Mouse (Mus musculus): ENCODE results near the gene Fut9. TPM values are rescaled to one million over a fixed set of nuclear protein-coding genes. Genes with fewer than 3 reads are reported as not detected.

Fut9 gene
- total RNA-seq, 2 experiments from 2014 or later = not detected

- DNase-seq = no peak
- intact Hi-C loops (cut with DNase I) = no loop called here
Observed at GRCm38 (mm10) chr4:25648107-25648506, 151.9 kb downstream of the Fut9 start.

DNA sequence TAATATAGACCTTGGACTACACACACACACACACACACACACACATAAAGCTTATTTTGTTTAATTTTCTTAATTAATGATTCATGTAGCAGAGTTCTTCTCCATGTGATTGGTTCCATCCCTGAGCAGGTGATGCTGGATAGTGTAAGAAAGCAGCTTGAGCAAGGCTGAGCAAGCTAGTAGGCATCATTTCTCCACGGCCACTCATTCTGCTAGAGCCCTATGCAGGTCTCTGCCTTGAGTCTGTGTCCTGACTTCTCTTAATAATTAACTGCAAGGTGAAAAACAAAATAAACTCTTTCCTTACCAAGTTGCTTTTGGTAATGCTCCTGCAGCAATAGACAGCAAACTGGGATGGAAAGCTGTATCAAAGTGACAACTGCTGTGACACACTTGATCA is 152.5 kb downstream of the Fut9 start:
- intact Hi-C loops (cut with DNase I) = no loop called here
- no peak for DNase-seq

- intact Hi-C loops (cut with DNase I) = no loop called here
- DNase-seq = no peak
Observed at GRCm38 (mm10) chr4:25645580-25645979, 154.5 kb downstream of the Fut9 start.

DNA sequence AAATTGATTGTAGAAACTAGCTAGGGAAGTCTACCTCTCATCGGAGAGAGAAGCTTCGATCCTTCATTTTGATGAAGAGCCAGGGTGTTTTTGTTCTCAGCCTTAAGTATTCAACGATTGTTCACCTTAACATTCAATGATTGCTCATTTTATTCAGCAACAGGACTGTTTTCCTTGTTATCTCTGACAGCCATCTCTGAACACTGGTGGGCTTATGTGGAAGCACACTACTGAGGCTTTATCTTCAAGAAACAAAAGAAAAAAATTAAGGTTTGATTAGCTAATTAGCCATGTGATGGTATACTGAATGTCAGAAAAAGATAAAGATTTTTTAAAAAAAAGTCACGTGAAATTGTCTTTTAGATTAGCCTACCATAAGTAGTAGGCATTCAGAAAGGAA is 158.1 kb downstream of the Fut9 start:
- intact Hi-C loops (cut with DNase I) = no loop called here
- DNase-seq = no peak

GRCm38 (mm10) chr4:25633262-25633661 is 166.8 kb downstream of the Fut9 start:
- intact Hi-C loops (cut with DNase I) = no loop called here
- DNase-seq = no peak

GRCm38 (mm10) chr4:25628113-25628512 is 171.9 kb downstream of the Fut9 start:
- DNase-seq = no peak
- intact Hi-C loops (cut with DNase I) = no loop called here

DNA sequence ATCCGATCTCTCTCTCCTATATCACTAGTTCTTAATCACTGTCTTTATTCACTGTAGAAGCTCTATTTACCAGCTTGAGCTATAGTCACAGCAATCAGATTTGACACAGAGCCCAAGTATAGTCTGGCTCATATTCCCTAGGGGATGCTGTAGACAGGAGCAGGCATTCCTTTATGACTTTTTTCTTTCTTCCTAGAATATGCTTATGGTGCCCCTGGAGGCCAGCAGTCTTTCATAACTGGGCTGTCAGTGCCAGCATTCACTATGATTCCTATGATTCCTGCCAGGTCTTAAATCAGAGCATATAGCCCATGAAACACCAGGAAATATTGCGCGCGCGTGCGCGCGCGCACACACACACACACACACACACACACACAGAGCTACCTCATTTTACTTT is 172.6 kb downstream of the Fut9 start:
- DNase-seq = no peak
- intact Hi-C loops (cut with DNase I) = no loop called here

GRCm38 (mm10) chr4:25627039-25627438 is 173.0 kb downstream of the Fut9 start:
- no peak for DNase-seq
- intact Hi-C loops (cut with DNase I) = no loop called here

- DNase-seq = no peak
- intact Hi-C loops (cut with DNase I) = no loop called here
Observed at GRCm38 (mm10) chr4:25623176-25623575, 176.9 kb downstream of the Fut9 start.

DNA sequence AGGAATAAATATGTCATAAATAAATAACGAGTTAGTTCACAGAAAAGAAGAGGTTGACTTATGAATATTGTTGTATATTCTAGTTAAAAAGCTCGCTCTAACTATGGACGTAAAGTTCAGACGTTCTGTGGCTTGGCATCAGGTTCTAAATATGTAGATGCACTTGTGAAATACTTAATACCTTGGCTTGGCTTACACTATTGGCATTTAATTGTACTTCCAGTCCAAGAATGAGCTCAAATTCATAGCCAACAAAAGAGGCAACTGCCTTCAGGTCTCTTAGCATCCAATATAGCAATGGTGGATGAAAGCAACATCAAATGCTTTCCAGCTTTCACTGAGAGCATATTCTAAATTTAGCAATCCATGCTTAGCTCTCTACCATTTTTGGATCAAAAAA is 182.7 kb downstream of the Fut9 start:
- DNase-seq = no peak
- intact Hi-C loops (cut with DNase I) = no loop called here

DNA sequence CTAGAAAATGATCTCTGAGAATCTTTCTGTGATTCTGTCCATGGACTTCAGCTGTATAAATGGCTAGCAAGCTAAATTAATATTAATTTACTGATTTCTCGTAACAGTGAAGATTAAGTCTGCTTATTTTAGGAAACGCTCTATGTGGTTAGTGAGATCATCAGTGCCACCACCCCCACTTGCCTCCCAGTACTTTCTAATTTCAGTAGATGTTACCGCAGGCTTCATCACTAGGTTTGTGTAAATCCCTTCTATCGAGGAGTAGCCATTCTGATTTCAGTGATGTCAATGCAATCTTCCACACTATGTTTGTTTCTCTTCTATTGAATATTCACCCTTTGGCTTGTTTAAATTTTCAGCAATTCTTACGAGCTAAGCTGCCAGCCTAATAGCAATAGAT is 186.6 kb downstream of the Fut9 start:
- intact Hi-C loops (cut with DNase I) = no loop called here
- DNase-seq = no peak

GRCm38 (mm10) chr4:25610481-25610880 is 189.6 kb downstream of the Fut9 start:
- no peak for DNase-seq
- intact Hi-C loops (cut with DNase I) = no loop called here

GRCm38 (mm10) chr4:25593218-25593617 is 206.8 kb downstream of the Fut9 start:
- intact Hi-C loops (cut with DNase I) = no loop called here
- DNase-seq = no peak

Data from heart, postnatal 10 days (tissue).